20 mouse cellular contexts compared by ENCODE assay signal in the genomic region with DNA sequence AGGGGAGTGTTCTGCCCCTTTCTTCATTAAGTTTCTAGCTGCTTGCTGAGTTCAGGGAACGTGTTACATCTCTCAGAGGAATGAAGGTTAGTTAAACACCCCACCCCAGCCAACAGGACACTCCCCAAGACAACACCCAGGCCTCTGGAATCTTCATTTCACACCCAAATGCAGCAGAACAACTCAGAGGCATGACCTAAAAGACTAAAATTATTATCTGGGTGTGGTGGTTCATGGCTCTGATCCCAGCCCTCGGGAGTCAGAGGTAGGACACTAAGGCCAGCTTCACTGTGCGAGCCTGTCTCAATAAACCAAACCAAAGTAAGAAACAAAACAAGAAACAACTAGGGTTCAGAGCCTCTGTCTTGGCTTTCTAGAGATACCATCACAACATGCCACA. TPM values are rescaled to one million over a fixed set of nuclear protein-coding genes. Genes with fewer than 3 reads are reported as not detected.
DNase-seq lines count a peak whose midpoint lies in the region; ATAC-seq and TF ChIP-seq lines count a peak whose summit lies in the region.
"Had no signal": no experiment of that assay in that cellular context is flagged by ENCODE, and none has a peak within 500 bp of the region (broad histone marks: within the 10 kb centered on the region; RNA-seq: fewer than 3 reads in every experiment).

No protein-coding gene starts in this region.

- no peaks in the 10 kb centered on the region for H3K9me3 ChIP-seq in heart, embryonic 15.5 days (replicated peaks)
- H3K9me3 ChIP-seq: embryonic facial prominence, embryonic 13.5 days; forebrain, embryonic 13.5 days had no signal

- no peaks in the 10 kb centered on the region for H3K36me3 ChIP-seq in heart, embryonic 15.5 days
- H3K36me3 ChIP-seq in myocyte (ENCODE audit: control insufficient read depth, insufficient read depth): no peaks in the 10 kb centered on the region
- H3K36me3 ChIP-seq: embryonic facial prominence, embryonic 13.5 days; hindbrain, embryonic 12.5 days had no signal

- intact Hi-C loops in heart, postnatal 25 days (cut with DNase I): no loop called here

- no peak for TF ChIP-seq POLR2A in myocyte (IDR thresholded peaks at IDR 0.05; ENCODE audit: insufficient read length, low read depth)

- WGBS in heart, embryonic 15.5 days: 61% methylated on average over 3 of the region's 3 CpGs

- no peak overlapping the region for H3K4me3 ChIP-seq in heart, embryonic 15.5 days
- H3K4me3 ChIP-seq in myocyte: no peak overlapping the region
- H3K4me3 ChIP-seq: embryonic facial prominence, embryonic 13.5 days; forebrain, embryonic 13.5 days; hindbrain, embryonic 12.5 days had no signal

- H3ac ChIP-seq in myocyte (ENCODE audit: control insufficient read depth, insufficient read length): no peak overlapping the region

- H3K4me2 ChIP-seq in heart, embryonic 15.5 days: no peak overlapping the region
- H3K4me2 ChIP-seq in myocyte (ENCODE audit: low read depth): peak overlapping the region; percentile 24
- H3K4me2 ChIP-seq: embryonic facial prominence, embryonic 13.5 days; forebrain, embryonic 13.5 days; hindbrain, embryonic 12.5 days had no signal

- no peak overlapping the region for H3K9ac ChIP-seq in heart, embryonic 15.5 days
- H3K9ac ChIP-seq: embryonic facial prominence, embryonic 13.5 days; forebrain, embryonic 13.5 days; hindbrain, embryonic 12.5 days had no signal

- no peaks in the 10 kb centered on the region for H3K79me2 ChIP-seq in myocyte (ENCODE audit: control insufficient read depth, insufficient read depth)

- DNase-seq in heart, adult 11 months: peak; percentile 92
- DNase-seq in heart, postnatal 4 days: no peak
- no peak for DNase-seq in heart, postnatal 25 days (ENCODE audit: low spot score)
- peak; percentile 26 for DNase-seq in skeletal muscle tissue, adult 2 months (ENCODE audit: low read depth, low spot score)
- DNase-seq: adrenal gland, adult 2 months; adrenal gland, postnatal 25 days; cerebellum, adult 18-20 months; cerebellum, adult 9-11 months; cerebellum, postnatal 36 days; gastrocnemius, postnatal 14 days; kidney, adult 8-10 months had no signal

- ATAC-seq in heart, embryonic 15.5 days (replicated peaks; ENCODE audit: insufficient number of reproducible peaks, insufficient read depth, low FRiP score, low read depth): no peak
- ATAC-seq: forebrain, embryonic 13.5 days; hindbrain, embryonic 16.5 days; inflammation-experienced regulatory T-cells, adult 6 months; intestine, postnatal 0 days had no signal

- peak overlapping the region; percentile 94 for H3K27ac ChIP-seq in heart, embryonic 15.5 days
- H3K27ac ChIP-seq: embryonic facial prominence, embryonic 13.5 days; forebrain, embryonic 13.5 days; hindbrain, embryonic 12.5 days had no signal

- H3K4me1 ChIP-seq in heart, embryonic 15.5 days (replicated peaks): peaks cover 54% of the 10 kb centered on the region

- H3K27me3 ChIP-seq in heart, embryonic 15.5 days: no peaks in the 10 kb centered on the region
- H3K27me3 ChIP-seq in myocyte (ENCODE audit: control insufficient read depth, insufficient read depth, insufficient read length): no peaks in the 10 kb centered on the region
- H3K27me3 ChIP-seq: embryonic facial prominence, embryonic 13.5 days; forebrain, embryonic 13.5 days; hindbrain, embryonic 12.5 days had no signal

TF ChIP-seq in myocyte, 11 proteins besides CTCF, POLR2A, EP300 and RAD21:
- TF ChIP-seq REST (IDR thresholded peaks at IDR 0.05; ENCODE audit: insufficient read depth, insufficient read length) (no peak), MYOG (IDR thresholded peaks at IDR 0.05; ENCODE audit: control insufficient read depth in 1 of 3, insufficient read depth in 1 of 3, insufficient read length in 2 of 3, low read depth in 2 of 3) (no peak), POLR2AphosphoS2 (IDR thresholded peaks at IDR 0.05; ENCODE audit: insufficient read length, low read depth) (no peak), SRF (IDR thresholded peaks at IDR 0.05; ENCODE audit: control insufficient read depth, insufficient read length, low read depth) (no peak), TCF12 (IDR thresholded peaks at IDR 0.05; ENCODE audit: insufficient read depth, poor library complexity, severe bottlenecking) (no peak), E2F4 (IDR thresholded peaks at IDR 0.05; ENCODE audit: insufficient read depth) (no peak), MYOD1 (IDR thresholded peaks at IDR 0.05; ENCODE audit: control insufficient read depth in 1 of 3, insufficient read length in 2 of 3, low read depth in 2 of 3) (no peak), TCF3 (IDR thresholded peaks at IDR 0.05; ENCODE audit: insufficient read length, low read depth) (no peak), USF1 (IDR thresholded peaks at IDR 0.05; ENCODE audit: low read depth) (no peak), MAX (IDR thresholded peaks at IDR 0.05; ENCODE audit: low read depth) (no peak)

RNA-seq across cellular contexts. Expression of a gene that starts 38.3 kb away (rescaled TPM):
- total RNA-seq in heart, postnatal 4 days (2021): 100 to 1,000 TPM in 1 of 2 experiments, 10 to 100 TPM in 1; 80.2 to 102 TPM
- 82.2 and 93.0 TPM in 2 replicates for polyA plus RNA-seq in heart, embryonic 15.5 days (2015; fragmentation: Nextera tagmentation; extraction: Ambion mirVana)
- 100 to 1,000 TPM in 1 of 2 experiments, 10 to 100 TPM in 1; 94.9 to 102 TPM for total RNA-seq in heart, postnatal 25 days (2021)
- polyA plus RNA-seq in myocyte (2012; fragmentation: generic; extraction: Trizol): not detected
- total RNA-seq: granulocyte monocyte progenitor cell, adult 5-6 weeks had no signal
- polyA plus RNA-seq: inflammation-experienced regulatory T-cells, adult 6 months had no signal

Comparison
In these comparisons a context has a peak if more than half of its experiments do, and no peak if none do; other contexts are left out.
1. DNase-seq: peak in heart, adult 11 months (single experiment) and skeletal muscle tissue, adult 2 months (single experiment); none in heart, postnatal 4 days (single experiment) and heart, postnatal 25 days (single experiment).